Mouse (Mus musculus): Measurements from ENCODE around the gene Ldah. TPM values are rescaled to one million over a fixed set of nuclear protein-coding genes. Genes with fewer than 3 reads are reported as not detected.

Ldah gene
- polyA plus RNA-seq, 1 experiment from 2014 or later = 70.4 TPM

- Histone ChIP-seq H3K27me3 (ENCODE audit: control insufficient read depth, insufficient read depth, low read length) (no peaks in the 10 kb centered on the region), H3K27ac (replicated peaks; ENCODE audit: low read depth, low read length) (no peak overlapping the region), H3K4me1 (ENCODE audit: control insufficient read depth, insufficient read depth, low read length) (no peaks in the 10 kb centered on the region), H3K4me3 (replicated peaks; ENCODE audit: low read depth, low read length) (no peak overlapping the region), H3K4me2 (ENCODE audit: low read length) (no peak overlapping the region), H3K9me3 (ENCODE audit: control insufficient read depth, low read length) (no peaks in the 10 kb centered on the region), H3K9ac (replicated peaks; ENCODE audit: low read length) (no peak overlapping the region), H3K36me3 (ENCODE audit: control insufficient read depth, insufficient read depth, low read length) (no peaks in the 10 kb centered on the region)
- DNase-seq (no peak), ATAC-seq (ENCODE audit: low FRiP score, low TSS enrichment) (no peak)
- 97% methylated on average over 11 of the region's 11 CpGs for WGBS
These were observed 61.7 kb downstream of the Ldah start for GRCm38 (mm10) chr12:8269627-8270026.

GRCm38 (mm10) chr12:8271405-8271804 is 63.5 kb downstream of the Ldah start:
- no peak overlapping the region for H3K27ac ChIP-seq (replicated peaks; ENCODE audit: low read depth, low read length)
- no peak for ATAC-seq (ENCODE audit: low FRiP score, low TSS enrichment)

GRCm38 (mm10) chr12:8273471-8274171 is 65.7 kb downstream of the Ldah start:
- H3K27ac ChIP-seq (replicated peaks; ENCODE audit: low read depth, low read length) = no peak overlapping the region
- WGBS = 86% methylated on average over 6 of the region's 6 CpGs
- no peak overlapping the region for H3K4me2 ChIP-seq (ENCODE audit: low read length)
- no peak overlapping the region for H3K9ac ChIP-seq (replicated peaks; ENCODE audit: low read length)
- H3K4me3 ChIP-seq (replicated peaks; ENCODE audit: low read depth, low read length) = no peak overlapping the region
- ATAC-seq (ENCODE audit: low FRiP score, low TSS enrichment) (no peak), DNase-seq (no peak)
- peaks cover 4% of the 10 kb centered on the region; the same call in 1 of the 2 replicates for H3K36me3 ChIP-seq (ENCODE audit: control insufficient read depth, insufficient read depth, low read length)
- H3K9me3 ChIP-seq (ENCODE audit: control insufficient read depth, low read length) = no peaks in the 10 kb centered on the region
- no peaks in the 10 kb centered on the region for H3K4me1 ChIP-seq (ENCODE audit: control insufficient read depth, insufficient read depth, low read length)
- H3K27me3 ChIP-seq (ENCODE audit: control insufficient read depth, insufficient read depth, low read length) = no peaks in the 10 kb centered on the region

More at GRCm38 (mm10) chr12:8271405-8271804, 63.5 kb downstream of the Ldah start:
- no peak for DNase-seq
- no peaks in the 10 kb centered on the region for H3K36me3 ChIP-seq (ENCODE audit: control insufficient read depth, insufficient read depth, low read length)
- no peak overlapping the region for H3K4me3 ChIP-seq (replicated peaks; ENCODE audit: low read depth, low read length)
- no peaks in the 10 kb centered on the region for H3K27me3 ChIP-seq (ENCODE audit: control insufficient read depth, insufficient read depth, low read length)
- H3K9me3 ChIP-seq (ENCODE audit: control insufficient read depth, low read length) = no peaks in the 10 kb centered on the region
- H3K9ac ChIP-seq (replicated peaks; ENCODE audit: low read length) = no peak overlapping the region
- H3K4me1 ChIP-seq (ENCODE audit: control insufficient read depth, insufficient read depth, low read length) = no peaks in the 10 kb centered on the region
- 94% methylated on average over 2 of the region's 2 CpGs for WGBS
- no peak overlapping the region for H3K4me2 ChIP-seq (ENCODE audit: low read length)

- Histone ChIP-seq H3K27ac (replicated peaks; ENCODE audit: low read depth, low read length) (no peak overlapping the region), H3K36me3 (ENCODE audit: control insufficient read depth, insufficient read depth, low read length) (peaks cover 6% of the 10 kb centered on the region), H3K4me3 (replicated peaks; ENCODE audit: low read depth, low read length) (no peak overlapping the region), H3K9ac (replicated peaks; ENCODE audit: low read length) (no peak overlapping the region), H3K9me3 (ENCODE audit: control insufficient read depth, low read length) (no peaks in the 10 kb centered on the region), H3K27me3 (ENCODE audit: control insufficient read depth, insufficient read depth, low read length) (no peaks in the 10 kb centered on the region), H3K4me2 (ENCODE audit: low read length) (no peak overlapping the region), H3K4me1 (ENCODE audit: control insufficient read depth, insufficient read depth, low read length) (no peaks in the 10 kb centered on the region)
- no peak for DNase-seq
- no peak for ATAC-seq (ENCODE audit: low FRiP score, low TSS enrichment)
- WGBS = 89% methylated on average over 4 of the region's 4 CpGs
These were observed 67.5 kb downstream of the Ldah start for GRCm38 (mm10) chr12:8275424-8275823.

- DNase-seq (no peak), ATAC-seq (ENCODE audit: low FRiP score, low TSS enrichment) (peak; percentile 53; the same call in 1 of the 2 replicates)
- Histone ChIP-seq H3K4me1 (ENCODE audit: control insufficient read depth, insufficient read depth, low read length) (no peaks in the 10 kb centered on the region), H3K9ac (replicated peaks; ENCODE audit: low read length) (no peak overlapping the region), H3K27me3 (ENCODE audit: control insufficient read depth, insufficient read depth, low read length) (no peaks in the 10 kb centered on the region), H3K4me2 (ENCODE audit: low read length) (no peak overlapping the region), H3K36me3 (ENCODE audit: control insufficient read depth, insufficient read depth, low read length) (peaks cover 17% of the 10 kb centered on the region), H3K9me3 (ENCODE audit: control insufficient read depth, low read length) (no peaks in the 10 kb centered on the region), H3K27ac (replicated peaks; ENCODE audit: low read depth, low read length) (no peak overlapping the region), H3K4me3 (replicated peaks; ENCODE audit: low read depth, low read length) (no peak overlapping the region)
- WGBS = 75% methylated on average over 15 of the region's 15 CpGs
These were observed 73.5 kb downstream of the Ldah start for GRCm38 (mm10) chr12:8281225-8282017.

- DNase-seq (no peak), ATAC-seq (ENCODE audit: low FRiP score, low TSS enrichment) (no peak)
- H3K9ac ChIP-seq (replicated peaks; ENCODE audit: low read length) = no peak overlapping the region
- peaks cover 5% of the 10 kb centered on the region; the same call in 1 of the 2 replicates for H3K4me1 ChIP-seq (ENCODE audit: control insufficient read depth, insufficient read depth, low read length)
- no peaks in the 10 kb centered on the region for H3K27me3 ChIP-seq (ENCODE audit: control insufficient read depth, insufficient read depth, low read length)
- H3K4me3 ChIP-seq (replicated peaks; ENCODE audit: low read depth, low read length) = no peak overlapping the region
- H3K36me3 ChIP-seq (ENCODE audit: control insufficient read depth, insufficient read depth, low read length) = 0 out of 2 replicates have a peak, but pooled peaks cover 10% of the 10 kb centered on the region
- H3K9me3 ChIP-seq (ENCODE audit: control insufficient read depth, low read length) = no peaks in the 10 kb centered on the region
- WGBS = 77% methylated on average over 3 of the region's 3 CpGs
- H3K4me2 ChIP-seq (ENCODE audit: low read length) = no peak overlapping the region
- no peak overlapping the region for H3K27ac ChIP-seq (replicated peaks; ENCODE audit: low read depth, low read length)
These were observed 80.1 kb downstream of the Ldah start for GRCm38 (mm10) chr12:8287970-8288369.

GRCm38 (mm10) chr12:8289099-8289498 is 81.2 kb downstream of the Ldah start:
- DNase-seq (no peak), ATAC-seq (ENCODE audit: low FRiP score, low TSS enrichment) (no peak)
- 77% methylated on average over 6 of the region's 6 CpGs for WGBS

GRCm38 (mm10) chr12:8289499-8289898 is 81.6 kb downstream of the Ldah start:
- H3K27ac ChIP-seq (replicated peaks; ENCODE audit: low read depth, low read length) = no peak overlapping the region
- no peaks in the 10 kb centered on the region for H3K9me3 ChIP-seq (ENCODE audit: control insufficient read depth, low read length)
- H3K36me3 ChIP-seq (ENCODE audit: control insufficient read depth, insufficient read depth, low read length) = 0 out of 2 replicates have a peak, but pooled peaks cover 2% of the 10 kb centered on the region
- no peaks in the 10 kb centered on the region for H3K27me3 ChIP-seq (ENCODE audit: control insufficient read depth, insufficient read depth, low read length)
- H3K9ac ChIP-seq (replicated peaks; ENCODE audit: low read length) = no peak overlapping the region
- no peak overlapping the region for H3K4me2 ChIP-seq (ENCODE audit: low read length)
- WGBS = 93% methylated on average over 8 of the region's 8 CpGs
- H3K4me1 ChIP-seq (ENCODE audit: control insufficient read depth, insufficient read depth, low read length) = peaks cover 5% of the 10 kb centered on the region; the same call in 1 of the 2 replicates
- no peak overlapping the region for H3K4me3 ChIP-seq (replicated peaks; ENCODE audit: low read depth, low read length)
- ATAC-seq (ENCODE audit: low FRiP score, low TSS enrichment) (no peak), DNase-seq (no peak)

More at GRCm38 (mm10) chr12:8289099-8289498, 81.2 kb downstream of the Ldah start:
- Histone ChIP-seq H3K27me3 (ENCODE audit: control insufficient read depth, insufficient read depth, low read length) (no peaks in the 10 kb centered on the region), H3K9me3 (ENCODE audit: control insufficient read depth, low read length) (no peaks in the 10 kb centered on the region), H3K4me2 (ENCODE audit: low read length) (no peak overlapping the region), H3K9ac (replicated peaks; ENCODE audit: low read length) (no peak overlapping the region), H3K36me3 (ENCODE audit: control insufficient read depth, insufficient read depth, low read length) (0 out of 2 replicates have a peak, but pooled peaks cover 5% of the 10 kb centered on the region), H3K27ac (replicated peaks; ENCODE audit: low read depth, low read length) (no peak overlapping the region), H3K4me3 (replicated peaks; ENCODE audit: low read depth, low read length) (no peak overlapping the region), H3K4me1 (ENCODE audit: control insufficient read depth, insufficient read depth, low read length) (peaks cover 5% of the 10 kb centered on the region; the same call in 1 of the 2 replicates)

Data from midbrain, embryonic 14.5 days (tissue).